Mouse (Mus musculus): ENCODE results near the gene Atp8b3.

DNA sequence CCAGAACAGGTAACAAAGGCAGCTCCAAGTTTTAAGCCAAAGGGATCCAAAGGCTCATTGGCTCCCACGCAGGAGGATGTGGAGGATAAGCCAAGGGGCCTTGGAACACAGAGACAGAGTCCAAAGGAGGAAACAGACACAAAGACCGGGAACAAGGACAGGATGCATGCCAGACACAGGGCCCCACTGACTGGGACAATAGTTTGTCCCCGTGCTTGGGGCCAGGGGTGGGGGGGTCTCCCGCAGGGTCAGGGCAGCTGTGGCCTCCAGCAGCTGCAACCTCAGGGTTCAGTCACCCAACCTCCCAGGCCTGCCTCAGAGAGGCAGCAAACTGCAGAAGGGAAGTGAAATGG, 48.4 kb upstream of the Atp8b3 start:
- no peak for TF ChIP-seq CTCF (IDR thresholded peaks at IDR 0.05; ENCODE audit: extremely low read depth, insufficient read depth, low read length)
- TF ChIP-seq POLR2A (IDR thresholded peaks at IDR 0.05; ENCODE audit: extremely low read depth, insufficient read depth, low read length) = no peak
